Mouse (Mus musculus) c-Kit-negative CD71-positive TER-119-positive erythroid progenitor cells, embryonic 14.5 days (primary cell): ENCODE measurements around the gene Ltbp4.
A peak's percentile ranks its signal among the peaks of the same experiment; 100 is the strongest.

Source experiments
- DNase-seq: peaks from one replicate; pipeline ENCODE4 v3.0.0-alpha.2; 2013; ENCODE audit warnings: low read depth, low spot score

The Ltbp4 gene

DNA sequence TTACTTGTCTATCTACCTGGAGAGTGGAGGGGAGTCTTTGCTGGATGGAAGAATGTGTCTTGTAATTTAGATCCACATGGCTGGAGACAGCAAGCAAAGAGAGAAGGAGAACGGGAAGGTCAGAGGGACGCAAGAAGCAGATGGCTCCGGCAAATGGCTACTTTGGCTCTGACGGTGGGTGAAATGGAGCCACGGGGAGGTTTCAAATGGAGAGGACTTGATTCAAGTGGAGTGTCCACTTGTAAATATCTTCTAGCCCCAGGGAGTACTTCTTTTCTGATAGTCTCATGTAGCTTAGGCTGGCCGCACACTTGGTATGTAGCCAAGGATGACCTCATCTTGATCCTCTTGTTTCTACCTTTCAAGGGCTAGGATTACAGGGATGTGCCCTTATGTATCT is 38.7 kb downstream of the Ltbp4 start:
- no peak for DNase-seq

- no peak for DNase-seq
Observed at GRCm38 (mm10) chr7:27298033-27298610, 39.4 kb downstream of the Ltbp4 start.

DNA sequence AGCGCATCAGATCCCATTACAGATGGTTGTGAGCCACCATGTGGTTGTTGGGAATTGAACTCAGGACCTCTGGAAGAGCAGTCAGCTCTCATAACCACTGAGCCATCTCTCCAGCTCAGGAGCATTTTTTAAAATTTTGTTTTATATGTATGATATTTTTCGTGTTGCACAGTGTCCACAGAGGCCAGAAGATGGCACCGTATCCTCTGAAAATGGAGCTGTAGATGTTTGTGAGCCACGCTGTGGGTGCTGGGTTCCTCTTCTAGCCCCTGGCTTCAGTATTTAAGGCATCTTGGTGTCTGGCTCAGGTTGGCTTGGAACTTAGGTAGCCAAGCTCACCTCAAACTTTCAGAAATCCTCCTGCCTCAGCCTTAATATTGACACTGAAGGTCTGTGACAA is 41.0 kb downstream of the Ltbp4 start:
- no peak for DNase-seq

- DNase-seq = no peak
Observed at GRCm38 (mm10) chr7:27295956-27296355, 41.5 kb downstream of the Ltbp4 start.

GRCm38 (mm10) chr7:27291795-27292466 is 45.6 kb downstream of the Ltbp4 start:
- no peak for DNase-seq

DNA sequence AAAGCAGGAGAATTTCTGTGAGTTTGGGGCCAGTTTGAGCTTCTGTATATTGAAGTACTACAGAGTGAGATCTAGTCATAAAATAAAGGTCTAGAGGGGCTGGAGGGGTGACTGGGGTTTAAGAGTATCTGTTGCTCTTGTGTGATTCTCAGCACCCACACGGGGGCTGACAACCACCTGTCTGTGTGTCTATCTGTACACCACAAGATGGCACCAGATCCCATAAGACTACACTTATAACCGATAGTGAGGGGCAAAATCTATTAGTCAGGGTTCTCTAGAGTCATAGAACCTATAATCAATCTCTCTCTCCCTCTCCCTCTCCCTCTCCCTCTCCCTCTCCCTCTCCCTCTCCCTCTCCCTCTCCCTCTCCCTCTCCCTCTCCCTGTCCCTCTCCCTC is 46.9 kb downstream of the Ltbp4 start:
- DNase-seq = no peak

DNA sequence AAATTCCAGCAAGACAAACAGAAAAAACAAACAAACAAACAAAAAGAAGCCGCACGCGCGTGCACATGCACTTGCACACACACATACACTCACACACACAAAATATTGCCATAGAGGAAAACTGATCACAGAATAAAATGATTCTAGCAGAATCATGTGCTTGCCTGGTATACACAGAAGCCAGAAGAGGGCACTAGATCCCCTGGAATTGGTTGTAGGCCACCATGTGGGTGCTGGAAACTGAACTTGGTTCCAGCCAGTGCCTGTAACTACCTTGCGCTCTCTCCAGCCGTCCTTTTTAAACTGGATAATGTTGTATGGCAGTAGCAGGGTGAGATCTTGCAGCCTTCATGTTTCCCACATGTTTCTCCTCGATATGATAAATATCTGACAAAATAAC is 48.8 kb downstream of the Ltbp4 start:
- DNase-seq = no peak

DNA sequence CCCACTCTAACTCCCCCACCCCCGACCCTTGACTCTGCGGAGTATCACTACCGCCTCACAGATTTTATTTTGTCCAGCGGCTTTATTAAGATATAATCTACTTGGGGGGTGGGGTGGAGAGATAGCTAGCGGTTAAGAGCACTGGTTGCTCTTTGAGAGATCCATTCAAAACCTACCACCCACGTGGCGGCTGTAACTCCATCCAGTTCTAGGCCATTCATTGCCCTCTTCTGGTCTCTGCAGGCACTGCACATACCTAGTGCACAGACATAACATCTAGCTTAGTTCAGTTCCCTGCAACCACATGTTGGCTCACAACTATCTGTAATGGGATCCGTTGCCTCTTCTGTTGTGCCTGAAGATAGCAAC is 51.8 kb downstream of the Ltbp4 start:
- no peak for DNase-seq

DNA sequence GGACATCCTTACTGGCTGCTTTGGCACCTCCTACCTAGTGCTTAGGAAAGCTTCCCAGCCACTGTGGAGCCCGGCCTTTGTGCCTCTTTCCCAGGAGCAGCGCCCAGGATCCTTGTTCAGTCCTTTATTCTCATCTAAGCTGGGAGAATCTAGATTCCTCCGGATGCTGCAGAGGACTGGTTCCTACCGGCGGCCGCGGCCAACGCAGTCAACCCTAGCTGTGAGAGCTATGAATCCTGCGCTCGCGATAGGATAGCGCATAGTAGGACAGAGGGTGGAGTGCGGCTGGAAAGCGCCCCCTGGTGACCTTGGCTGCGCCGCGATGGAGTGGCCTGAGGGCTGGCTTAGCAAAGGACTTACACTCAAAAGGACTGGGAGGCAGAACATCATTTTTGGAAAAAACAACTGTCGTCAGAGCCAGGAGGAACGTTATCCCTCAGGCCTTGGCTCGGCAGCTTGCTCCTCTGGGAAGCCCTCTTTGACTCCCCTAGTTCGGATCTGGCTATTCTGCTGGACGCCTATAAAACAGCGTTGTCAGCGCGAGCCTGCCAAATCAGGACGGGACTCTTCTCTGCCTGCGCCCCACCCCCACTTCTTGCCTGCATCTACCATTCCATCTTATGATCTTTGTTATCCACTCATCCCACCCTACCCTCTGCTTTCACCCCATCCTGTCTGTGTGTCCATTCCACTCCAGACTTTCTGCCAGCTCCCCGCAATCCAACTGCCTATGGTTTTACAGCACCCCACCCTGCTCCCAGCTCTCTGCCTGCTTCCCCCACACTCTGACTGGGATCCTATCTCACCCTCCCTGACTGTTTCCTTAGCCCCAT is 52.4 kb downstream of the Ltbp4 start:
- no peak for DNase-seq

DNA sequence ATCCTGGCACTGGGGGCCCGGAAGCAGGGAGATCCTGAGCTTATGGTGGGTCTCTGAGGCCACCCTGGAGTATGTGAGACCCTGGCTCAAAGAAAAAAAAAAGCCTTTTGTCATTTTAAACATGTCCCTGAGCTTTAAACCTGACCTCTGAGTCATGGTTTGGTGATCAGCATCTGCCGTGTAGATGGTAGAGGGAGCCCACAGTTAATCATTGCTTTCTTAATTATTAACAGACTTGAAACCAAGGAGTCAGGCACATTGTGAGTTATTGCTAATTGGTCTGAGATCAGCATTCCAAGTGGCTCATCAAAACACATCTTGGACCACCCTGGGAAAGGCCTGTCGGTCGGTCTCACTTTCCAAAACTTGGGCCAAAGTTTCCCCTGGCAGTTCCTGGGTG is 55.3 kb downstream of the Ltbp4 start:
- no peak for DNase-seq

DNA sequence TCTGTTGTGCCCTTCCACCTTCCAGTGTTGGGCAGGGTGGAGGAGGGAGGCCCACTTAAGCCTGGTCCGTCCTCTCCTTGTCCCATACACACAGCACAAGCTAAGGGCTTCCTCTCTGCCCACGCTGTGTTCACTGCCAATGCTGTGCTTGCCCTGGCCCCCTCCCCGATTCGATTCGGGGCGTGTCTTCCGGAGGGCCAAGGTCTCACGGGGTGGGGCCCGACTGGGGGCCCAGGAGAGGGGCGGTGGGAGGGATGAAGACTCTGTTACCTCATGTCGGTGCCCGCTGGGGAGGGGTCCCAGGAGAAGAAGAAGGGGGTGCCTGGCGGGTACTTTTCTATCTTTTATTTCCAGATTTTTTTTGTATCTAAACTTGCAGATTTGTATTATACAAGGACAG is 55.8 kb downstream of the Ltbp4 start:
- DNase-seq = no peak

DNA sequence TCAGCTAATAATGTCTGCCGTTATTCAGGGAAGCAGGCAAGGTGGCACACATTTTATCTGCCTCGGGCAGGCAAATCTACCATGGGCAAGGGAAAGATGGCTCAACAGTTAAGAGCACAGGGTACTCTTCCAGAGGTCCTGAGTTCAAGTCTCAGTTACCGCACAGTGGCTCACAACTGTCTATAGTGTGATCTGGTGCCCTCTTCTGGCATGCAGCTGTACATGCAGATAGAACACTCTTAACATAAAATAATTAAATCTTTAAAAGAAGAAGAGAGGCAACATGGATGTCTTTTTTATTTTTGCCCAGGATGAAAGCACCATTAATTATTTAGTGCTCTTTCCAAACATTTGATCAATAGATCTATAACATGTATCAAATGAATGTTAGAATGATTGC is 60.3 kb downstream of the Ltbp4 start:
- no peak for DNase-seq

- DNase-seq = no peak
Observed at GRCm38 (mm10) chr7:27276021-27276420, 61.5 kb downstream of the Ltbp4 start.

GRCm38 (mm10) chr7:27274916-27275315 is 62.6 kb downstream of the Ltbp4 start:
- DNase-seq = no peak

GRCm38 (mm10) chr7:27273739-27274351 is 63.6 kb downstream of the Ltbp4 start:
- DNase-seq = peak; percentile 54

DNA sequence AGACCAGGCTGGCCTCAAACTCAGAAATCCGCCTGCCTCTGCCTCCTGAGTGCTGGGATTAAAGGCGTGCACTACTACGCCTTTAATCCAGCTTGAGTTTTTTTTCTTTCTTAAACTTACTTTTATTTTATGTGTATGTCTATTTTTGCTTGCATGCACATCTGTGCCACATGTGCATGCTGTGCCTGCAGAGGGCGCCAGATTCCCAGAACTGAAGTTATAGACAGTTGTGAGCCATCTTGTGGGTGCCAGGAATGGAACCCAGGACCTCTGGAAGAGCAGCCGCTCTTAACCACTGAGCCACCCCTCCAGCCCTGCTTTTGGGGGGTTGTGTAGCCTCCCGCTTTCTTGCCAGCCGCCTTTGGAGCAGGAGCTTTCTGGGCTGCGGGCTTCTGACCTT is 66.1 kb downstream of the Ltbp4 start:
- no peak for DNase-seq

- no peak for DNase-seq
Observed at GRCm38 (mm10) chr7:27266515-27267128, 70.9 kb downstream of the Ltbp4 start.

GRCm38 (mm10) chr7:27264761-27265160 is 72.7 kb downstream of the Ltbp4 start:
- no peak for DNase-seq

DNA sequence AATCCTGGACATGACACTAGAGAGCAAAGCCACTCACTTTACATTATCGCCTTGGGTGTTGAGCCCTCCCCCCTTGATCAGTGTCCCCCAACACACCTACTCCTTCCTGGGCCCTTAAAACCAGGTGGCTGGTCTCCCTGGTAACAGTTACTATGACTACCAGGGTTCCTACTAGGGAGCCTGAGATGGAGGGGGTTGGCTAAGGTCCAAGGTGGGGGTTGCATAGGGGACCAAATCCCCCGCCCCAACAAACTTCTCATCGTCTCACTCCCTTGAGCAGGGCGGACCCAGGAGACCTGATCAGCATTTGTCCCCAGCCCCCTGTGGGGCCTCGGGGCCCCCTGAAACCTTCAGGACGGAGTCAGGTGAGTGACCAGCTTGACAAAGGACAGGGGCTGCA is 75.6 kb downstream of the Ltbp4 start:
- no peak for DNase-seq

DNA sequence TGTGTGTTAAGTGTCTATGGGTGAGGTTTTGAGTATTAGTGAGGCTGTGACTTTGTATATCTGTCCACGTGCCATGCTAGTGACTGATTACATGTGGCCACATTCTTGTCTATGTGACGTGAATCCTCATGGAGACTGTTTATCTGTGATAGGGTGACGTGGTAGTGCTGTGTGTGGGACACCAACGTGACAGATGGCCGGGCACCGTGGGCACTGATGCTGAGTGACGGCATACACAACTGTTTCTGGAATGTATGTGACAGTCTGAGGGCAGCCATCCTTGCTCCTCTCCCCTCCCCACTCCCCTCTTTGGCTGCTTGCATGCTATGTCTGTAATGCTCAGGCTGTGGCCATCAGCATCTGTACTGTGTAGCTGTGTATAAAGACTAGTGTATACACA is 76.6 kb downstream of the Ltbp4 start:
- DNase-seq = no peak

- DNase-seq = no peak
Observed at GRCm38 (mm10) chr7:27259771-27260170, 77.7 kb downstream of the Ltbp4 start.

DNA sequence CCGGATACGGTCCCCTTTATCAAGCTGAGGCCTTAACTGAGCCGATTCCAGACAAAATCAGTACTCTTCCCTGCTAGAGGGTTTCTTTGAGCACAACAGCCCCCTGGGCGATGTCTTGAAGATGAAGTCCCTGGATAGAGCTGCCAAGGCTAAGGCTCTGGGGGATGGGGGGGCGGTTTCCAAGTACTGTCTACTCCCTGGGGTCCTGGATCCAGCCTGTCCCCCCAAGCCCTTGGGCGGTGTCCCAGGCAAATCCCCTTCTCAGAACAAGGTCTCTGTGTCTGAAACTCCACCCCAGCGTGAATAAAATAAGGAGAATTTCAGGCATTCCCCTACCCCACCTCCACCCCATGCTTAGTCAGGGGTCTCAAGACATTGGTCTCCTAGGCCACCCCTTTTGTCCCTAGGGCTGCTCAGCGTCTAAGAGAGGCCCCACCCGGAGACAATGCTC is 78.2 kb downstream of the Ltbp4 start:
- DNase-seq = no peak
